Mouse (Mus musculus): Measurements from ENCODE around the gene Dytn. TPM values are rescaled to one million over a fixed set of nuclear protein-coding genes. Genes with fewer than 3 reads are reported as not detected.

The Dytn gene
- polyA plus RNA-seq, 1 experiment from 2014 or later, result not detected

DNA sequence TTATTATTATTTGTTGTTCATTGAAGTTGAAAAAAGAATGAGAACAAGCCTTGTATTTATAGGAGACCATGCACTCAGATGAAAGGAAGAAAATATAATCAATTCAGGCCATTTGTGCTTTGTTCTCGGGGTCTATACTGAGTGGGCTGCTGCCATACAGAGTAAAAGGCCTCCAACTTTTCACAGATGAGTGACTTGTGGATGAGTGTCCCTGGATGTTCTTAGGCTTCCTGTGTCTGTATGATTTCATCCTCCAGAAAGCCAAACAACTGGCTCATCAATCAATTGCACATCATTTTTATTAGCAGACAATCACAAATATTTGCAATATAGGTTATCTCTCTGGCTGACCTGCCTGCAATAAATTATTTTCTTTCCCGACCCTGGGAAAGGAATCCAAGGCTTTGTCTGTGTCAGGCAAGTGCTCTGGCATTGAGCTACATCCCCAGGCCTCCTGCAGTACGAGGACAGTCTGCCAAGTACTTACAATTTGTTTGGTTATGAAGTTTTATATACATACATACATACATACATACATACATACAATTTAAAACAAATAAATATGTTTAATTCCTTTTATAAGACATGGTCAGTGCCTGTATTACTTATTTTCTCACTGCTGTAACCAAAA, 82.7 kb downstream of the Dytn start:
- Histone ChIP-seq H3K27me3 (ENCODE audit: insufficient read depth, low read length) (no peaks in the 10 kb centered on the region; the same call in 1 of the 2 replicates), H3K4me2 (replicated peaks; ENCODE audit: low read depth, low read length) (no peak overlapping the region), H3K36me3 (ENCODE audit: insufficient read depth, low read length) (no peaks in the 10 kb centered on the region), H3K9ac (replicated peaks; ENCODE audit: low read length) (no peak overlapping the region), H3K27ac (ENCODE audit: low read length) (no peak overlapping the region), H3K4me1 (ENCODE audit: insufficient read depth, low read length) (no peaks in the 10 kb centered on the region), H3K9me3 (ENCODE audit: low read length) (0 out of 2 replicates have a peak, but pooled peaks cover 2% of the 10 kb centered on the region), H3K4me3 (ENCODE audit: low read length) (no peak overlapping the region)
- ATAC-seq (ENCODE audit: low FRiP score, low TSS enrichment), result no peak
- 40% methylated on average over 3 of the region's 3 CpGs for WGBS

DNA sequence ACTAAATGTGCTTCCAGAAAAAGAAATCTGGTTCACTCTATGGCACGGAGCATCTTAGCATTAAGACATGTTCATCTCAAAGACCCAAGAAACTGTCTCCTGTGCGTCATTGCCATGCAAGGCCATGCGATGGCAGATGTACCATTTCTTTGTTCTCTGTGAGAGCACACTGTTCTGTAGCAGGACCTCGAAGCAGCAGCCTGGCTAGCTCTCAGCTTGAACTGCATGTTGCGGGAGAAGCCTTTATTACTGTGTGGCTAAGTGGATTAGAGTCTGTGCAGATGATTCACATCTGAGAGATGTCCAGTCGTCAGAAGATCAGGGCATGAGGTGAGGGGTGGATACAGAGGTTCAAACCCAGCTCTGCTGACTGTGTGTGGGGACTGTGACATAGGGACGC, 99.9 kb downstream of the Dytn start:
- ATAC-seq (ENCODE audit: low FRiP score, low TSS enrichment), result no peak
- no peak overlapping the region for H3K27ac ChIP-seq (ENCODE audit: low read length)
- no peaks in the 10 kb centered on the region for H3K27me3 ChIP-seq (ENCODE audit: insufficient read depth, low read length)
- no peak overlapping the region for H3K4me2 ChIP-seq (replicated peaks; ENCODE audit: low read depth, low read length)
- H3K4me3 ChIP-seq (ENCODE audit: low read length), result no peak overlapping the region
- no peak overlapping the region for H3K9ac ChIP-seq (replicated peaks; ENCODE audit: low read length)
- WGBS, result 82% methylated on average over 7 of the region's 7 CpGs
- no peaks in the 10 kb centered on the region for H3K36me3 ChIP-seq (ENCODE audit: insufficient read depth, low read length)
- H3K4me1 ChIP-seq (ENCODE audit: insufficient read depth, low read length), result no peaks in the 10 kb centered on the region
- H3K9me3 ChIP-seq (ENCODE audit: low read length), result no peaks in the 10 kb centered on the region

DNA sequence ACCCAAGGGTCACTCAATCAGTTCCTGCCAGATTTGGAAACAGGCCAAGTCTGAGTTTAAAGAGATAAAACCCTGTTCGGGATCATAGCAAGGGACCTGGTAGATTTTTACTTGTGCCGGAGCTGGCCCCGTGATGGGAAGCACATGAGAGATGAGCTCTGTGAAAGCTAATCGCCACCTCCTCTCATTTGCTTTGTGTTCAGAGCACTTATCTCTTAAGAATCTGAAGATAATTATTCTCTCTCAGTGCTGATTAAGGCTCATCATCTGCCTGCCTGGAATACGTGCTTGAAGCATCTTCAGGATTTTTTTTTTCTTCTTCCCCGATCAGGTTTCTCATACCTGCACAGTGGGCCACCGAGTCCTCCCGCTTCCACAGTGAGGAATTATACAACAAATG, 107.6 kb downstream of the Dytn start:
- no peak overlapping the region for H3K4me3 ChIP-seq (ENCODE audit: low read length)
- H3K4me1 ChIP-seq (ENCODE audit: insufficient read depth, low read length), result no peaks in the 10 kb centered on the region
- no peak overlapping the region for H3K27ac ChIP-seq (ENCODE audit: low read length)
- no peaks in the 10 kb centered on the region for H3K36me3 ChIP-seq (ENCODE audit: insufficient read depth, low read length)
- no peak overlapping the region for H3K4me2 ChIP-seq (replicated peaks; ENCODE audit: low read depth, low read length)
- H3K27me3 ChIP-seq (ENCODE audit: insufficient read depth, low read length), result no peaks in the 10 kb centered on the region
- 74% methylated on average over 8 of the region's 8 CpGs for WGBS
- no peak for ATAC-seq (ENCODE audit: low FRiP score, low TSS enrichment)
- H3K9me3 ChIP-seq (ENCODE audit: low read length), result no peaks in the 10 kb centered on the region
- H3K9ac ChIP-seq (replicated peaks; ENCODE audit: low read length), result no peak overlapping the region

DNA sequence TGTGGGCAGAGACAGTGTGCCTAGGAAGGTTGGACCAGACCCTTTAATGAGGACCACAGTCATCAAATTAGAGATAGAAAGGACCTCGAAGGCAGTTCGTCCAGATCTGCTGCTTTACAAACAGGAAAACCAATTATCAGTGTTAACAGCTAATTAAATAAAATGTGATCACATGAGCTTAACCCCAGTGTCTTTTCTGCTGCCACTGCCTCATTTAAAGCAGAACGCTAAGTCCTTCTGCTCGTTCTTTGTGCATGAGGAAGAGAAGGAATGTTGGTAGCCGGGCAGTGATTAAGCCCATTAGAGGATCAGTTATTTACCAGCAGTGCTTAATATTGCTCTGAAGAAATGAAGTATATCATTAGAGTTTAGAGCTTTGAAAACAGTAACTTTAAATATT, 109.9 kb downstream of the Dytn start:
- no peaks in the 10 kb centered on the region for H3K4me1 ChIP-seq (ENCODE audit: insufficient read depth, low read length)

DNA sequence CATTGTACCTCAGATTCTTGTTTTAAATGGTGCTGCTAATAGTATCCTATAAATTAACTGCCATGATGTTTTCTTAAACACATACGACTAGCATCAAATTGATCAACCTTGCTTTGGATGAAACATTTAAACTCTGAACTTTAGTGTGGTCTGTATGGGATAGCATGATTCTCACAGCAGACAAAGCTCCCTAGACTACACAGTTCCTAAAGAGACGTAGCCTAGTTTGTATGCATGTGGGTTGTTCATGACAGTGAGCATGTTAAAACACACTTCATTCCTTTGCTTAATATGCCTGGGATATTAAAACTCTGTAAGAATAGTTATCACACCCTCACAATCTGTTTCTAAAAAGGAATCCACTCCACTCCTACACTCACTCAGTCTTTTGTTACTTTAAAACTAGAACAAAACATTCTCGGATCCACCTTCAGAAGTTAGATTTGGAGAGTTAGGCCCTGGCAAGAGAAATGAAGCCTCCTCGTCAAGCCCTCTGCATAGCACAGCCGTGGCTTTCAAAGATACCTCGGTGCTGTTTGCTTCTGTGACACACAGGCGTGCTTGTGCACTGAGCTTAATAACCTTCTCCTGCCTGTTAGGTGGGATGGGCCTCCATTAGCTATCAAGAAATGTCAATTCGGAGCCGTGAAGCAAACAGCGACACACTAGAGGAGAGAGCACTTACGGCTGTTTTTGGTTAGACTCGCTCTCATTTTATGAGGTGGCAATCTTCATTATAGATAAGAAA, 112.7 kb downstream of the Dytn start:
- no peak for ATAC-seq (ENCODE audit: low FRiP score, low TSS enrichment)

More for the DNA sequence above, 109.9 kb downstream of the Dytn start:
- no peak overlapping the region for H3K9ac ChIP-seq (replicated peaks; ENCODE audit: low read length)
- WGBS, result 76% methylated on average over 5 of the region's 5 CpGs
- H3K36me3 ChIP-seq (ENCODE audit: insufficient read depth, low read length), result no peaks in the 10 kb centered on the region
- H3K27ac ChIP-seq (ENCODE audit: low read length), result no peak overlapping the region
- H3K4me2 ChIP-seq (replicated peaks; ENCODE audit: low read depth, low read length), result no peak overlapping the region
- ATAC-seq (ENCODE audit: low FRiP score, low TSS enrichment), result no peak
- no peak overlapping the region for H3K4me3 ChIP-seq (ENCODE audit: low read length)
- H3K27me3 ChIP-seq (ENCODE audit: insufficient read depth, low read length), result no peaks in the 10 kb centered on the region
- no peaks in the 10 kb centered on the region for H3K9me3 ChIP-seq (ENCODE audit: low read length)

DNA sequence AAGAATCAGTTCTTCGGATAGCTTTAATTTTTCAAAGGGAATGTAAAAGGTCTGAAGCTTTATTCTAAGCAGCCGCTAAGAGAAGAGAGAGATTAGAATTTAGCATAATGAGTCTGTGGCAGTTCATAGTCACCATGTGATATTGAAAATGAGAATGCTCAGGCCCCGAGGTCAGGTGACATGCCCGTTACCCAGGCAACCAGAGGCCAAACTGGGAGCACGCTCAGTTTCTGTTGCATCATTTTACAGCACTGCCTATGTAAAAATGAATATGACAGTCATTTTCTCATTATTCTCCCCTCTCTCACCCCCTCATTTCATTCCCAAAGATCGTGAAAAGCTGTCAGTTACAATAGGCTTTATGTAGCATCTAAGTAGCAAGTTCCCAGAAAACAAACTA, 113.3 kb downstream of the Dytn start:
- no peak overlapping the region for H3K9ac ChIP-seq (replicated peaks; ENCODE audit: low read length)
- no peak overlapping the region for H3K4me2 ChIP-seq (replicated peaks; ENCODE audit: low read depth, low read length)
- no peaks in the 10 kb centered on the region for H3K36me3 ChIP-seq (ENCODE audit: insufficient read depth, low read length)
- H3K4me1 ChIP-seq (ENCODE audit: insufficient read depth, low read length), result no peaks in the 10 kb centered on the region
- no peaks in the 10 kb centered on the region for H3K27me3 ChIP-seq (ENCODE audit: insufficient read depth, low read length)
- H3K9me3 ChIP-seq (ENCODE audit: low read length), result no peaks in the 10 kb centered on the region
- no peak overlapping the region for H3K27ac ChIP-seq (ENCODE audit: low read length)
- WGBS, result 66% methylated on average over 6 of the region's 6 CpGs
- H3K4me3 ChIP-seq (ENCODE audit: low read length), result no peak overlapping the region
- no peak for ATAC-seq (ENCODE audit: low FRiP score, low TSS enrichment)

More for the DNA sequence above, 112.7 kb downstream of the Dytn start:
- no peak overlapping the region for H3K27ac ChIP-seq (ENCODE audit: low read length)
- H3K9ac ChIP-seq (replicated peaks; ENCODE audit: low read length), result no peak overlapping the region
- H3K4me3 ChIP-seq (ENCODE audit: low read length), result no peak overlapping the region
- 57% methylated on average over 12 of the region's 12 CpGs for WGBS
- no peaks in the 10 kb centered on the region for H3K27me3 ChIP-seq (ENCODE audit: insufficient read depth, low read length)
- H3K4me1 ChIP-seq (ENCODE audit: insufficient read depth, low read length), result no peaks in the 10 kb centered on the region
- no peaks in the 10 kb centered on the region for H3K36me3 ChIP-seq (ENCODE audit: insufficient read depth, low read length)
- H3K9me3 ChIP-seq (ENCODE audit: low read length), result no peaks in the 10 kb centered on the region
- H3K4me2 ChIP-seq (replicated peaks; ENCODE audit: low read depth, low read length), result no peak overlapping the region

Other genes with a start within 250 kb of the Dytn start
- gene Adam23, start 241.0 kb downstream of the Dytn start, polyA plus RNA-seq (2015; fragmentation: Nextera tagmentation; extraction: Ambion mirVana), result 0.91 and 1.6 TPM in 2 replicates
- not detected in 2 replicates for gene Gm39653, start 71.0 kb downstream of the Dytn start, polyA plus RNA-seq (2015; fragmentation: Nextera tagmentation; extraction: Ambion mirVana)
- gene Mdh1b, start 43.4 kb upstream of the Dytn start, polyA plus RNA-seq (2015; fragmentation: Nextera tagmentation; extraction: Ambion mirVana), result 0.10 and 0.11 TPM in 2 replicates
- gene Fastkd2, start 43.7 kb upstream of the Dytn start, polyA plus RNA-seq (2015; fragmentation: Nextera tagmentation; extraction: Ambion mirVana), result 54.8 and 59.8 TPM in 2 replicates
- not detected in 2 replicates for gene 4933402D24Rik, start 82.3 kb upstream of the Dytn start, polyA plus RNA-seq (2015; fragmentation: Nextera tagmentation; extraction: Ambion mirVana)

All from kidney, embryonic 16.5 days (tissue).